Mouse (Mus musculus) intestine, postnatal 0 days (tissue): ENCODE measurements at regions not wholly inside any gene's neighbourhood (a gene's known extent, or its start where the extent isn't known, plus 50 kb on each side); places are given as distances from the start of the nearest gene placed in this dataset.

ENCODE experiments used
- ATAC-seq: fragments of 200-750 bp; cut with Nextera tagmentation; 2 replicates; pipeline ENCODE4 v1.8.0; 2017; ENCODE audit warnings: mild to moderate bottlenecking, moderate TSS enrichment, moderate library complexity
- H3K27ac ChIP-seq: fragments of 300-500 bp; sonication (generic); 2 replicates; pipeline ENCODE4 v1.5.1; 2014; ENCODE audit warnings: mild to moderate bottlenecking, low read depth, low read length, moderate library complexity
- H3K27me3 ChIP-seq: fragments of 300-500 bp; sonication (generic); replicated peaks from 2 replicates; pipeline ENCODE4 v1.6.1; 2014; ENCODE audit warnings: low read length, mixed read lengths; ENCODE audit not compliant: control insufficient read depth, insufficient read depth
- H3K36me3 ChIP-seq: fragments of 300-500 bp; sonication (generic); 2 replicates; pipeline ENCODE4 v1.6.1; 2014; ENCODE audit warnings: mild to moderate bottlenecking, moderate library complexity; ENCODE audit not compliant: control insufficient read depth, insufficient read depth
- H3K4me1 ChIP-seq: fragments of 300-500 bp; sonication (generic); replicated peaks from 2 replicates; pipeline ENCODE4 v1.6.1; 2014; ENCODE audit warnings: antibody characterized with exemption, low read length, mixed read lengths; ENCODE audit not compliant: control insufficient read depth, insufficient read depth
- H3K4me2 ChIP-seq: fragments of 300-500 bp; sonication (generic); replicated peaks from 2 replicates; pipeline ENCODE4 v1.6.1; 2014; ENCODE audit warnings: low read depth, mild to moderate bottlenecking, moderate library complexity
- H3K4me3 ChIP-seq: fragments of 300-500 bp; sonication (generic); 2 replicates; pipeline ENCODE4 v1.5.1; 2014; ENCODE audit warnings: low read depth, low read length
- H3K9ac ChIP-seq: fragments of 300-500 bp; sonication (generic); 2 replicates; pipeline ENCODE4 v1.6.1; 2014; ENCODE audit warnings: mild to moderate bottlenecking, low read depth, low read length
- H3K9me3 ChIP-seq: fragments of 300-500 bp; sonication (generic); 2 replicates; pipeline ENCODE4 v1.6.1; 2016; ENCODE audit warnings: mixed run types; ENCODE audit not compliant: control insufficient read depth
- CTCF ChIP-seq: sonication (generic); IDR thresholded peaks from 2 replicates; pipeline ENCODE4 v1.5.1; 2016; ENCODE audit warnings: low read depth, mild to moderate bottlenecking, control low read depth, antibody characterized with exemption, moderate library complexity
- WGBS: fragments of 180-500 bp; shearing (Covaris S2); extraction: QIAGEN DNeasy Blood & Tissue Kit; methylation state at CpG from one replicate; pipeline ENCODE4 v1.1.7; 2014; 5-methylcytosine and 5-hydroxymethylcytosine counted together

DNA sequence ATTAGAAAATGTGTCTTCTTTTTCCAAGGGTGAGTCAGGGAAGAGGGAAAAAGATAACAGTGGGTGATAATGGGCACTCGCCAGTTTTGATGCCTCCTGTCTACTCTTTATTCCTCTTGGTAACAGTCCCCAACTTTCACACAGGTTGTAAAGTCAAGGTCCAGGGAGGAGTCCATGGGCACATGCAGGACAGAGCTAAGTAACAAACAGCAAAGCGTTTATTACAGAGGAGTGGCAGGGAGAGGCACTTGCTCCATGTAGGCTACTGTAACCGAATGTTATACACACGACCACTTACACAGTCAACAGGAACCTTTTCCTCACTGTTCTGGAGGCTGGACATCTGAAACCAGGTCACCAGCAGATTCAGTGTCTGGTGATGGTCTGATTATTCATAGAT is 56.7 kb upstream of the Rapgef5 start:
- Histone ChIP-seq H3K9me3 (no peaks in the 10 kb centered on the region), H3K4me1 (peaks cover 5% of the 10 kb centered on the region; the same call in 1 of the 2 replicates), H3K36me3 (no peaks in the 10 kb centered on the region), H3K9ac (no peak overlapping the region), H3K4me2 (no peak overlapping the region), H3K27me3 (no peaks in the 10 kb centered on the region), H3K27ac (no peak overlapping the region), H3K4me3 (no peak overlapping the region)
- ATAC-seq: peak; percentile 69; the same call in 1 of the 2 replicates
- WGBS: 30% methylated on average over 4 of the region's 4 CpGs
- no peak for TF ChIP-seq CTCF

GRCm38 (mm10) chr12:117465206-117465605 is 51.1 kb upstream of the Rapgef5 start:
- H3K9me3 ChIP-seq: no peaks in the 10 kb centered on the region
- no peak overlapping the region for H3K9ac ChIP-seq
- no peak overlapping the region for H3K27ac ChIP-seq
- no peak overlapping the region for H3K4me3 ChIP-seq
- WGBS: 83% methylated on average over 3 of the region's 3 CpGs
- H3K27me3 ChIP-seq: no peaks in the 10 kb centered on the region
- no peak overlapping the region for H3K4me2 ChIP-seq
- no peaks in the 10 kb centered on the region for H3K36me3 ChIP-seq
- no peak for ATAC-seq
- TF ChIP-seq CTCF: peak; percentile 31; the same call in 1 of the 2 replicates
- H3K4me1 ChIP-seq: no peaks in the 10 kb centered on the region

GRCm38 (mm10) chr12:117465998-117466397 is 50.3 kb upstream of the Rapgef5 start:
- Histone ChIP-seq H3K27ac (no peak overlapping the region), H3K4me2 (no peak overlapping the region), H3K4me3 (no peak overlapping the region), H3K9ac (no peak overlapping the region), H3K27me3 (no peaks in the 10 kb centered on the region), H3K36me3 (no peaks in the 10 kb centered on the region), H3K4me1 (no peaks in the 10 kb centered on the region), H3K9me3 (no peaks in the 10 kb centered on the region)
- 33% methylated on average over 7 of the region's 7 CpGs for WGBS
- ATAC-seq: no peak
- no peak for TF ChIP-seq CTCF
